Mouse (Mus musculus) gastrocnemius, postnatal 25 days (tissue): ENCODE measurements around the gene Gm11758. TPM values are rescaled to one million over a fixed set of nuclear protein-coding genes. Genes with fewer than 3 reads are reported as not detected.
"Not testable (repeated sequence)": the region's sequence is repeated elsewhere in the genome, so short reads cannot be mapped to it uniquely, and the experiment has no call there.

Source experiments
- DNase-seq: peaks from one replicate; pipeline ENCODE4 v3.0.0; 2022
- long read RNA-seq, 2 experiments: library from polyadenylated mRNA; stranded (forward); transcript quantifications; one replicate each; pipeline ENCODE4 v2.0.0; 2021
- total RNA-seq, 2 experiments: library from RNA; stranded (reverse); gene quantifications; 1 replicate in 1 of 2; 2 replicates in 1 of 2; pipeline ENCODE4 v1.2.3; 2021

Gene Gm11758
- total RNA-seq: not detected
- long read RNA-seq, experiment 1: 0 reads
- long read RNA-seq, experiment 2: 0 reads

- not testable (repeated sequence) for DNase-seq
These were observed at the start of gene Gm11758 for GRCm38 (mm10) chr4:73876166-73876565. Gene Gm11758, minus strand, starts transcription at chr4:73876266.

- not testable (repeated sequence) for DNase-seq
These were observed 44.6 kb upstream of the Gm11758 start, which contains the start of gene Gm11756 for GRCm38 (mm10) chr4:73920660-73921059. Gene Gm11756, minus strand, starts transcription at chr4:73920760.

DNA sequence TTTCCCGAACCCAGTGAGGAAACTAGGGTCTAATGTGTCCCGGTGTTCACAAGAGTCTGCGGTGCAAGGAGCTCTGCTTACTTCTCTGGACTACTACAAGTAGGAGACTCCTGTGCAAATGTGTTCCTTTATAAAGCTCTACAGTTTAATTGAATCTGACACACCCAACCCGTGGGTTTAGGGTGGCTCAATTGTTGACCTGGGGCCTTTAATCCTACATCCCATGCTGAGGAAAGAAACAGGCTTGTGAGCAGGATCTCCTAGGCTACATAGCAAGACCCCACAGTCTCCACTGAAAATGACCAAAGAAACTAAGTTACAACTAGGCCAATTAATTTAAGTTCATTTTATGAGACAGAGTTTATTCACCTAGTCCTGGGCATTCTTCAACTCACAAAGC lies 29.8 kb upstream of the Gm11758 start, which contains the start of gene Gm13871:
Gm13871 (minus strand) TSS at position 101 of the 400 bp plus-strand sequence.
- DNase-seq: not testable (repeated sequence)

DNA sequence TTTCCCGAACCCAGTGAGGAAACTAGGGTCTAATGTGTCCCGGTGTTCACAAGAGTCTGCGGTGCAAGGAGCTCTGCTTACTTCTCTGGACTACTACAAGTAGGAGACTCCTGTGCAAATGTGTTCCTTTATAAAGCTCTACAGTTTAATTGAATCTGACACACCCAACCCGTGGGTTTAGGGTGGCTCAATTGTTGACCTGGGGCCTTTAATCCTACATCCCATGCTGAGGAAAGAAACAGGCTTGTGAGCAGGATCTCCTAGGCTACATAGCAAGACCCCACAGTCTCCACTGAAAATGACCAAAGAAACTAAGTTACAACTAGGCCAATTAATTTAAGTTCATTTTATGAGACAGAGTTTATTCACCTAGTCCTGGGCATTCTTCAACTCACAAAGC lies 14.9 kb upstream of the Gm11758 start, which contains the start of gene Gm11757:
Gm11757 (minus strand) TSS at position 101 of the 400 bp plus-strand sequence.
- DNase-seq: not testable (repeated sequence)

DNA sequence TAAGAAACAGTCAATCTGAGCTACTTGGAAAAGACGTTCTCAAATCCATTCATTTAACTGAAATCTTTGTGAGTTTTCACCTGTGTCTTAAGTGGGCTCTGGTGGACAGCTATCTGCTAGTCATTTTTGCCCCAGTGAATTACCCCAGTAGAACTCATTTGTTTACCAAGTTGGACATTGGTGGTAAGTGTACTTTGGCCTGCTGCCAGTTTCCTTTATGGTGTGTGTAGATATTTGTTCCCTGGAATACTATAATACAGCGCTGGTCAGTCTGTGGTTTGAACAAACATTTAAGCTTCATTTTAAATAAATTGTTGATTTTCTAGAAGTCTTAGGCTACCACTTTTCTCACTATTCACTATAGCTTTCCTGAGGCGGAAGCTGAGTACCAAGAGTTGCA lies 49.5 kb downstream of the Gm11758 start:
- no peak for DNase-seq

Other genes starting within 250 kb of the Gm11758 start
- not detected for gene Gm11236, start 238.1 kb downstream of the Gm11758 start, total RNA-seq
- not detected for gene Gm11239, start 207.9 kb downstream of the Gm11758 start, total RNA-seq
- not detected for gene Gm428, start 192.8 kb downstream of the Gm11758 start, total RNA-seq
- gene Rasef, start 85.3 kb downstream of the Gm11758 start, total RNA-seq: not detected
- under 1 TPM in 1 of 2 experiments, not detected in 1; 0.33 TPM for gene Gm11757, start 14.8 kb upstream of the Gm11758 start, total RNA-seq
- under 1 TPM in 1 of 2 experiments, not detected in 1; 0.33 TPM for gene Gm13871, start 29.7 kb upstream of the Gm11758 start, total RNA-seq
- gene Gm11756, start 44.5 kb upstream of the Gm11758 start, total RNA-seq: under 1 TPM in 1 of 2 experiments, not detected in 1; 0.80 TPM
- 100 to 1,000 TPM in 1 of 2 experiments, 10 to 100 TPM in 1; 99.0 to 213 TPM for gene 2310002L09Rik, start 74.6 kb upstream of the Gm11758 start, total RNA-seq
- gene Frmd3, start 137.2 kb upstream of the Gm11758 start, total RNA-seq: under 1 TPM; 0.56 to 0.61 TPM